8 mouse cellular contexts compared by ENCODE assay signal in genomic region chr7:122970864-122971420, GRCm38 (mm10). TPM values are rescaled to one million over a fixed set of nuclear protein-coding genes. Genes with fewer than 3 reads are reported as not detected.
DNase-seq lines count a peak whose midpoint lies in the region; ATAC-seq lines count a peak whose summit lies in the region.

No protein-coding gene starts in this region.

- WGBS in embryonic facial prominence, embryonic 13.5 days = under 1% methylated on average over 14 of the region's 14 CpGs
- WGBS in limb, embryonic 13.5 days = under 1% methylated on average over 14 of the region's 14 CpGs

- H3K36me3 ChIP-seq in embryonic facial prominence, embryonic 13.5 days = peaks cover 15% of the 10 kb centered on the region
- peaks cover 27% of the 10 kb centered on the region for H3K36me3 ChIP-seq in limb, embryonic 13.5 days
- 0 out of 2 replicates have a peak, but pooled peaks cover 2% of the 10 kb centered on the region for H3K36me3 ChIP-seq in splenic B cell, adult 2 months (ENCODE audit: control insufficient read depth, insufficient read depth, low read length, poor library complexity, severe bottlenecking)

- intact Hi-C loops in gastrocnemius, postnatal 14 days (cut with DNase I; ENCODE audit: low total_unique reads) = no loop called here

- peak overlapping the region; percentile 100 for H3K9ac ChIP-seq in embryonic facial prominence, embryonic 13.5 days
- peak overlapping the region; percentile 100 for H3K9ac ChIP-seq in limb, embryonic 13.5 days

- H3K4me3 ChIP-seq in embryonic facial prominence, embryonic 13.5 days = peak overlapping the region; percentile 99
- peak overlapping the region; percentile 100 for H3K4me3 ChIP-seq in limb, embryonic 13.5 days

- H3K4me1 ChIP-seq in embryonic facial prominence, embryonic 13.5 days = peaks cover 19% of the 10 kb centered on the region
- H3K4me1 ChIP-seq in limb, embryonic 13.5 days = peaks cover 27% of the 10 kb centered on the region

- no peaks in the 10 kb centered on the region for H3K9me3 ChIP-seq in embryonic facial prominence, embryonic 13.5 days
- no peaks in the 10 kb centered on the region for H3K9me3 ChIP-seq in limb, embryonic 13.5 days

- H3K4me2 ChIP-seq in embryonic facial prominence, embryonic 13.5 days = peak overlapping the region; percentile 79
- H3K4me2 ChIP-seq in limb, embryonic 13.5 days (replicated peaks) = peak overlapping the region; percentile 95

- H3K27me3 ChIP-seq in embryonic facial prominence, embryonic 13.5 days = no peaks in the 10 kb centered on the region
- H3K27me3 ChIP-seq in limb, embryonic 13.5 days = no peaks in the 10 kb centered on the region
- H3K27me3 ChIP-seq in splenic B cell, adult 2 months (ENCODE audit: control insufficient read depth, insufficient read depth, low read length, poor library complexity, severe bottlenecking) = no peaks in the 10 kb centered on the region

- DNase-seq in embryo, embryonic 10 days (ENCODE audit: low spot score) = peak; percentile 6
- no peak for DNase-seq in embryo, embryonic 9.5 days (ENCODE audit: extremely low spot score)
- peak; percentile 35 for DNase-seq in 416B (ENCODE audit: low read depth)
- DNase-seq in splenic B cell, adult 2 months (ENCODE audit: low read depth, low spot score) = peak; percentile 21
- no peak for DNase-seq in testis, postnatal 14 days (ENCODE audit: low spot score)
- DNase-seq in gastrocnemius, postnatal 14 days = no peak

- no peak overlapping the region for H3K27ac ChIP-seq in embryonic facial prominence, embryonic 13.5 days
- no peak overlapping the region for H3K27ac ChIP-seq in limb, embryonic 13.5 days

- no peak for ATAC-seq in embryonic facial prominence, embryonic 13.5 days (ENCODE audit: insufficient number of reproducible peaks, insufficient read depth, low FRiP score, low TSS enrichment, low read depth)
- ATAC-seq in limb, embryonic 13.5 days (ENCODE audit: low FRiP score, low read depth) = no peak

RNA-seq across cellular contexts. Expression of gene Rbbp6, which starts 5.5 kb away (rescaled TPM):
- polyA plus RNA-seq in embryonic facial prominence, embryonic 13.5 days (2015; fragmentation: Nextera tagmentation; extraction: Ambion mirVana) = 41.0 and 42.7 TPM in 2 replicates
- 34.0 and 38.0 TPM in 2 replicates for polyA plus RNA-seq in limb, embryonic 13.5 days (2015; fragmentation: Nextera tagmentation; extraction: Ambion mirVana)
- total RNA-seq in gastrocnemius, postnatal 14 days (2021) = 10 to 100 TPM; 22.9 to 23.4 TPM

Comparison
In these comparisons a context has a peak if more than half of its experiments do, and no peak if none do; other contexts are left out.
1. DNase-seq: peak in embryo, embryonic 10 days (single experiment), 416B (single experiment) and splenic B cell, adult 2 months (single experiment); none in embryo, embryonic 9.5 days (single experiment), testis, postnatal 14 days (single experiment) and gastrocnemius, postnatal 14 days (single experiment).